Mouse (Mus musculus): ENCODE data around the gene 2010111I01Rik. TPM values are rescaled to one million over a fixed set of nuclear protein-coding genes. Genes with fewer than 3 reads are reported as not detected.

2010111I01Rik gene
- total and polyA plus RNA-seq, 3 experiments = 13.3 to 19.8 (median 14.4) TPM

GRCm38 (mm10) chr13:63272017-63272601 lies 307.4 kb downstream of the 2010111I01Rik start:
- Histone ChIP-seq H3K79me2 (replicated peaks; ENCODE audit: control insufficient read depth, extremely low read depth, insufficient read depth, poor library complexity, severe bottlenecking) (0 out of 2 replicates have a peak, but pooled peaks cover 6% of the 10 kb centered on the region), H3K27me3 (replicated peaks) (no peaks in the 10 kb centered on the region), H3K36me3 (replicated peaks in 1 of 2; ENCODE audit: control insufficient read depth in 1 of 2, insufficient read depth in 1 of 2, low read length in 1 of 2) (peaks cover 0 to 40% of the 10 kb centered on the region in 2 experiments)

GRCm38 (mm10) chr13:63272602-63273229 lies 308.0 kb downstream of the 2010111I01Rik start:
- Histone ChIP-seq H3K36me3 (replicated peaks in 1 of 2; ENCODE audit: control insufficient read depth in 1 of 2, insufficient read depth in 1 of 2, low read length in 1 of 2) (peaks cover 0 to 39% of the 10 kb centered on the region in 2 experiments), H3K27me3 (replicated peaks) (no peaks in the 10 kb centered on the region), H3K79me2 (replicated peaks; ENCODE audit: control insufficient read depth, extremely low read depth, insufficient read depth, poor library complexity, severe bottlenecking) (0 out of 2 replicates have a peak, but pooled peaks cover 6% of the 10 kb centered on the region), H3K9me3 (replicated peaks; ENCODE audit: low read length) (no peaks in the 10 kb centered on the region), H3K9ac (ENCODE audit: insufficient read depth, low read depth) (no peak overlapping the region), H3K4me3 (replicated peaks in 1 of 3; ENCODE audit: low read depth in 2 of 3, low read length in 2 of 3, poor library complexity in 1 of 3) (no peak overlapping the region), H3K4me2 (ENCODE audit: insufficient read depth, low read depth, poor library complexity, severe bottlenecking) (no peak overlapping the region), H3K4me1 (ENCODE audit: control insufficient read depth in 1 of 2, insufficient read depth in 2 of 2) (peaks cover 3 to 22% of the 10 kb centered on the region in 2 experiments; a peak in 3 of 4 replicates), H3K27ac (ENCODE audit: insufficient read depth, low read depth) (no peak overlapping the region)
- TF ChIP-seq ETS1 (conservative IDR thresholded peaks at IDR 0.05; ENCODE audit: low read depth, low read length) (no peak), E2F4 (IDR thresholded peaks at IDR 0.05; ENCODE audit: insufficient replicate concordance, low read depth, low read length) (no peak), ZMIZ1 (IDR thresholded peaks at IDR 0.05; ENCODE audit: low read depth, low read length) (no peak), SMC3 (IDR thresholded peaks at IDR 0.05; ENCODE audit: low read depth, low read length) (no peak), ELF1 (IDR thresholded peaks at IDR 0.05; ENCODE audit: low read depth, low read length) (no peak), USF1 (IDR thresholded peaks at IDR 0.05; ENCODE audit: low read depth, low read length) (no peak), CHD1 (IDR thresholded peaks at IDR 0.05; ENCODE audit: low read depth, low read length) (no peak), TBP (conservative IDR thresholded peaks at IDR 0.05; ENCODE audit: low read depth, low read length) (no peak), ZKSCAN1 (IDR thresholded peaks at IDR 0.05; ENCODE audit: borderline replicate concordance, low read depth, low read length) (no peak), ZC3H11A (IDR thresholded peaks at IDR 0.05; ENCODE audit: low read depth, low read length) (no peak), JUND (conservative IDR thresholded peaks at IDR 0.05; ENCODE audit: low read depth, low read length) (no peak), BHLHE40 (IDR thresholded peaks at IDR 0.05; ENCODE audit: low read depth, low read length) (no peak), RCOR1 (conservative IDR thresholded peaks at IDR 0.05; ENCODE audit: low read depth, low read length) (no peak), MAFK (IDR thresholded peaks at IDR 0.05; ENCODE audit: insufficient replicate concordance, low read length) (no peak)
- dilution Hi-C loops (cut with MboI; ENCODE audit: extremely low pct_ligation_motif_present, extremely low pct_unique_long_range_greater_than_20kb, low sequenced_read_pairs) = no loop called here
- in situ Hi-C loops (cut with MboI; ENCODE audit: low pct_ligation_motif_present, low pct_unique_long_range_greater_than_20kb, low sequenced_read_pairs) = no loop called here
- no peak for DNase-seq (ENCODE audit: extremely low read depth)

More at GRCm38 (mm10) chr13:63272017-63272601, 307.4 kb downstream of the 2010111I01Rik start:
- Histone ChIP-seq H3K27ac (ENCODE audit: insufficient read depth, low read depth) (no peak overlapping the region), H3K4me1 (ENCODE audit: control insufficient read depth in 1 of 2, insufficient read depth in 2 of 2) (peaks cover 3 to 22% of the 10 kb centered on the region in 2 experiments; a peak in 3 of 4 replicates), H3K4me3 (replicated peaks in 1 of 3; ENCODE audit: low read depth in 2 of 3, low read length in 2 of 3, poor library complexity in 1 of 3) (no peak overlapping the region), H3K9ac (ENCODE audit: insufficient read depth, low read depth) (no peak overlapping the region), H3K9me3 (replicated peaks; ENCODE audit: low read length) (no peaks in the 10 kb centered on the region), H3K4me2 (ENCODE audit: insufficient read depth, low read depth, poor library complexity, severe bottlenecking) (no peak overlapping the region)
- in situ Hi-C loops (cut with MboI; ENCODE audit: low pct_ligation_motif_present, low pct_unique_long_range_greater_than_20kb, low sequenced_read_pairs) = no loop called here
- no peak for DNase-seq (ENCODE audit: extremely low read depth)
- TF ChIP-seq UBTF (IDR thresholded peaks at IDR 0.05; ENCODE audit: low read depth, low read length) (no peak), TBP (conservative IDR thresholded peaks at IDR 0.05; ENCODE audit: low read depth, low read length) (no peak), CTCF (conservative IDR thresholded peaks at IDR 0.05 in 1 of 2, IDR thresholded peaks at IDR 0.05 in 1 of 2; ENCODE audit: low read depth in 2 of 2, low read length in 2 of 2) (no peak), ELF1 (IDR thresholded peaks at IDR 0.05; ENCODE audit: low read depth, low read length) (no peak), SMC3 (IDR thresholded peaks at IDR 0.05; ENCODE audit: low read depth, low read length) (no peak), POLR2A (IDR thresholded peaks at IDR 0.05; ENCODE audit: low read depth, low read length) (no peak), BHLHE40 (IDR thresholded peaks at IDR 0.05; ENCODE audit: low read depth, low read length) (no peak), JUN (IDR thresholded peaks at IDR 0.05; ENCODE audit: insufficient read depth, low read depth, low read length) (no peak), ZKSCAN1 (IDR thresholded peaks at IDR 0.05; ENCODE audit: borderline replicate concordance, low read depth, low read length) (no peak), MYC (IDR thresholded peaks at IDR 0.05; ENCODE audit: low read depth, low read length) (no peak), MAX (IDR thresholded peaks at IDR 0.05; ENCODE audit: low read length) (no peak), MEF2A (IDR thresholded peaks at IDR 0.05; ENCODE audit: borderline replicate concordance, low read depth, low read length) (no peak), E2F4 (IDR thresholded peaks at IDR 0.05; ENCODE audit: insufficient replicate concordance, low read depth, low read length) (no peak), HCFC1 (IDR thresholded peaks at IDR 0.05; ENCODE audit: low read depth, low read length) (no peak)
- dilution Hi-C loops (cut with MboI; ENCODE audit: extremely low pct_ligation_motif_present, extremely low pct_unique_long_range_greater_than_20kb, low sequenced_read_pairs) = no loop called here

Measured in CH12.LX (cell line).